Mouse (Mus musculus) stomach, embryonic 16.5 days (tissue): Measurements from ENCODE around the gene Lage3. TPM values are rescaled to one million over a fixed set of nuclear protein-coding genes. Genes with fewer than 3 reads are reported as not detected.
"Not testable (repeated sequence)": the region's sequence is repeated elsewhere in the genome, so short reads cannot be mapped to it uniquely, and the experiment has no call there.

Source experiments
- ATAC-seq: fragments of 200-750 bp; cut with Nextera tagmentation; 2 replicates; pipeline ENCODE4 v1.8.0; 2017; ENCODE audit warnings: moderate number of reproducible peaks, moderate TSS enrichment; ENCODE audit not compliant: insufficient read depth, low FRiP score
- H3K27ac ChIP-seq: fragments of 300-500 bp; sonication (generic); 2 replicates; pipeline ENCODE4 v1.5.1; 2014; ENCODE audit warnings: low read length
- H3K27me3 ChIP-seq: fragments of 300-500 bp; sonication (generic); 2 replicates; pipeline ENCODE4 v1.6.1; 2014; ENCODE audit warnings: low read length, control low read depth, mixed read lengths; ENCODE audit not compliant: control insufficient read depth, insufficient read depth
- H3K36me3 ChIP-seq: fragments of 300-500 bp; sonication (generic); 2 replicates; pipeline ENCODE4 v1.6.1; 2014; ENCODE audit warnings: low read length; ENCODE audit not compliant: control insufficient read depth, insufficient read depth
- H3K4me1 ChIP-seq: fragments of 300-500 bp; sonication (generic); 2 replicates; pipeline ENCODE4 v1.6.1; 2014; ENCODE audit warnings: low read length, control low read depth, mixed read lengths; ENCODE audit not compliant: control insufficient read depth, insufficient read depth
- H3K4me2 ChIP-seq: fragments of 300-500 bp; sonication (generic); 2 replicates; pipeline ENCODE4 v1.6.1; 2014; ENCODE audit warnings: low read depth, low read length, mixed read lengths
- H3K4me3 ChIP-seq: fragments of 300-500 bp; sonication (generic); replicated peaks from 2 replicates; pipeline ENCODE4 v1.5.1; 2014; ENCODE audit warnings: mild to moderate bottlenecking, low read length
- H3K9ac ChIP-seq: fragments of 300-500 bp; sonication (generic); 2 replicates; pipeline ENCODE4 v1.6.1; 2014; ENCODE audit warnings: low read length
- H3K9me3 ChIP-seq: fragments of 300-500 bp; sonication (generic); replicated peaks from 2 replicates; pipeline ENCODE4 v1.6.1; 2016; ENCODE audit warnings: low read length, control low read depth; ENCODE audit not compliant: control insufficient read depth
- WGBS: fragments of 180-500 bp; shearing (Covaris S2); extraction: QIAGEN DNeasy Blood & Tissue Kit; methylation state at CpG from one replicate; pipeline ENCODE4 v1.1.7; 2014; 5-methylcytosine and 5-hydroxymethylcytosine counted together
- polyA plus RNA-seq: library from polyadenylated mRNA; unstranded; fragments of >200 nt; fragmentation: Nextera tagmentation; extraction: Ambion mirVana; gene quantifications from 2 replicates; pipeline ENCODE4 v1.2.1, GENCODE M21; 2015

Lage3 gene
- polyA plus RNA-seq, 1 experiment from 2014 or later: 105 TPM

- 32% methylated on average over 11 of the region's 11 CpGs for WGBS
Measured at GRCm38 (mm10) chrX:74359171-74359570, 5.8 kb upstream of the Lage3 start.

DNA sequence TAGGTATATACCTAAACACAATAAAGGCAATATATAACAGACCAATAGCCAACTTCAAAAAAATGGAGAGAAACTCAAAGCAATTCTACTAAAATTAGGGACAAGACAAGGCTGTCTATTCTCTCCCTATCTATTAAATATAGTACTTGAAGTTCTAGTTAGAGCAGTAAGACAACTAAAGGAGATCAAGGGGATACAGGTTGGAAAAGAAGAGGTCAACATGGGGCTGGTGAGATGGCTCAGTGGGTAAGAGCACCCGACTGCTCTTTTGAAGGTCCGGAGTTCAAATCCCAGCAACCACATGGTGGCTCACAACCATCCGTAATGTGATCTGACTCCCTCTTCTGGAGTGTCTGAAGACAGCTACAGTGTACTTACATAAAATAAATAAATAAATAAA, 3.7 kb upstream of the Lage3 start:
- H3K36me3 ChIP-seq, H3K27me3 ChIP-seq, ATAC-seq, H3K4me1 ChIP-seq, H3K4me3 ChIP-seq, H3K4me2 ChIP-seq, H3K9me3 ChIP-seq, H3K27ac ChIP-seq, H3K9ac ChIP-seq: not testable (repeated sequence)
- WGBS: 93% methylated on average over 2 of the region's 3 CpGs

More at GRCm38 (mm10) chrX:74359171-74359570, 5.8 kb upstream of the Lage3 start:
- Histone ChIP-seq H3K27me3 (no peaks in the 10 kb centered on the region), H3K4me2 (no peak overlapping the region; the same call in 1 of the 2 replicates), H3K9ac (no peak overlapping the region), H3K27ac (no peak overlapping the region), H3K4me3 (no peak overlapping the region), H3K9me3 (no peaks in the 10 kb centered on the region), H3K36me3 (no peaks in the 10 kb centered on the region), H3K4me1 (no peaks in the 10 kb centered on the region)
- ATAC-seq: no peak

GRCm38 (mm10) chrX:74352645-74353466, 562 bp downstream of the Lage3 start:
- WGBS: 21% methylated on average over 13 of the region's 13 CpGs
- peak overlapping the region; percentile 60 for H3K4me2 ChIP-seq
- peak; percentile 13; the same call in 1 of the 2 replicates for ATAC-seq
- H3K9ac ChIP-seq: peak overlapping the region; percentile 70
- H3K4me1 ChIP-seq: no peaks in the 10 kb centered on the region
- no peaks in the 10 kb centered on the region for H3K9me3 ChIP-seq
- 0 out of 2 replicates have a peak overlapping the region, but pooled peaks have one; percentile 23 for H3K27ac ChIP-seq
- H3K4me3 ChIP-seq: peak overlapping the region; percentile 51
- H3K27me3 ChIP-seq: no peaks in the 10 kb centered on the region
- no peaks in the 10 kb centered on the region for H3K36me3 ChIP-seq

DNA sequence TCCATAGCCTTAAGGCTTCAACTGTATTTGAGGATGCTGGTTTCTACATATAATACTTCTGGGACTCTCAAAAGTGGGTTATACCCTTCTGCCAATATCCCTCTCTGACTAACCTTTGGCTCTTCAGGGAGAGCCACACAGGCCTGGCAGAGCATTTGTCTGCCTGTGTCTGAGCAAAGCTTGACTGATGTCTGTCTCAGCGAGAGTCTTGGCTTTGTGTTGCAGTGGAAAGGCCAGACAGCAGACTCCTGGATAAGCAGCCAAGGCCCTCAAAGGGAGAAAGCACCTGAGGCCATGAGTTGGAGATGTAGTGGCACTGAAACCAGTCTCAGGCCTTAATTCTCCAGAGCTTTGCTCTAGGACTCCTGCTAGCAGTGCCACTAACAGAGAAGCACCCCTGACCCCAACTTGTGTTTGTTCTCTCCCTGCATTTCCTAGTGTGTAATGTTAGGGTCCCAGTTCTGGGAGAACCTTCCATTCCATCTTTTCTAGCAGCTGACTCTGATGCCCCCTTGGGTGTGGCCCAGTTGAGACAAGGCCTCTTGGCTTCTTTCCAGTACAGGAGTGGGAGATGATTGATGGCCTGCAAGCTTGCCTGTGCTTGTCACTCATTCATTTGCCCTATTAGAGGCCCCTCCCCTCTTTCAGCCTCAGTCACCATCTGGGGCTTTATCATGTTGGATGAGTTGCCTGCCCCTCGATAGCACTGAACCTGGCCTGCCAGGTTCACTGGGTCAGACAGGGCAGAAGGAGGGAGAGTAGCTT, 23.1 kb downstream of the Lage3 start:
- WGBS: 17% methylated on average over 2 of the region's 2 CpGs
- Histone ChIP-seq H3K4me1 (no peaks in the 10 kb centered on the region), H3K4me2 (peak overlapping the region; percentile 60), H3K9me3 (no peaks in the 10 kb centered on the region), H3K4me3 (peak overlapping the region; percentile 55), H3K27ac (peak overlapping the region; percentile 28; the same call in 1 of the 2 replicates), H3K36me3 (no peaks in the 10 kb centered on the region), H3K27me3 (no peaks in the 10 kb centered on the region), H3K9ac (no peak overlapping the region)
- ATAC-seq: no peak

- 18% methylated on average over 10 of the region's 10 CpGs for WGBS
- peak; percentile 35 for ATAC-seq
- Histone ChIP-seq H3K4me3 (peak overlapping the region; percentile 55), H3K9ac (peak overlapping the region; percentile 76), H3K4me2 (peak overlapping the region; percentile 60), H3K36me3 (no peaks in the 10 kb centered on the region), H3K4me1 (no peaks in the 10 kb centered on the region), H3K27me3 (no peaks in the 10 kb centered on the region), H3K9me3 (no peaks in the 10 kb centered on the region), H3K27ac (no peak overlapping the region)
Measured at GRCm38 (mm10) chrX:74329215-74329671, 24.2 kb downstream of the Lage3 start.

DNA sequence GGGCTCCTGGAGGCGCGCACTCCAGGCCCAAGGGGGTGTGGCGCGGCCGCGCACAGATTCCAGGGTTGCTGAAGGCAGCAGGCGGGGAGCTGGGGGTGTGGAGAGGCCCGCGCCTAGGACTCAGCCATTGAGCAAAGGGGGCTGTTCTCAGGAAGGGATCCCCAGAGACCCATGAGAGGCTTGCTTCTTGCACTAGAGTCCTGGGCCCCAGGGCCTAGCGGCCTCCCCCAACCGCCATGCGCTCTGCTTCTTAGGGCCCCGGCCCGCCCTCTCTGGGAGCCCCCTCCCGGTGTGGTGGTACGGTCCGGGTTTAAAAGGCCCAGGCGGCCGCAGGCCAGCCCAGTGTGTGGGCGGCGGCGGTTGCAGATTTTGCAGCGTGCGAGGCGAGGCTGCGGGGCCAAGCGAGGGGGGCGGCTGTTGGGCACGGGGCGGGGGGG, 24.7 kb downstream of the Lage3 start, which contains the start of gene Plxna3:
Gene Plxna3, plus strand, starts transcription at position 342 of the 437 bp plus-strand sequence.
- H3K4me3 ChIP-seq: peak within 1 kb of the TSS; percentile 55
- peak within 1 kb of the TSS; percentile 60 for H3K4me2 ChIP-seq
- H3K27ac ChIP-seq: peak within 1 kb of the TSS; percentile 77
- H3K4me1 ChIP-seq: no peaks in the 10 kb centered on the region
- ATAC-seq: peak; percentile 93
- no peaks in the 10 kb centered on the region for H3K36me3 ChIP-seq
- no peaks in the 10 kb centered on the region for H3K9me3 ChIP-seq
- H3K9ac ChIP-seq: peak within 1 kb of the TSS; percentile 76
- no peaks in the 10 kb centered on the region for H3K27me3 ChIP-seq
- 8% methylated on average over 28 of the region's 30 CpGs for WGBS

GRCm38 (mm10) chrX:74312540-74313464, 40.6 kb downstream of the Lage3 start, which contains the start of gene Fam50a:
Gene Fam50a (plus strand): TSS chrX:74313033.
- 10% methylated on average over 59 of the region's 59 CpGs for WGBS
- H3K9ac ChIP-seq: peak within 1 kb of the TSS; percentile 73
- H3K9me3 ChIP-seq: no peaks in the 10 kb centered on the region; the same call in 1 of the 2 replicates
- peak within 1 kb of the TSS; percentile 76 for H3K27ac ChIP-seq
- H3K36me3 ChIP-seq: no peaks in the 10 kb centered on the region
- H3K4me3 ChIP-seq: peak within 1 kb of the TSS; percentile 68
- no peaks in the 10 kb centered on the region for H3K4me1 ChIP-seq
- H3K27me3 ChIP-seq: no peaks in the 10 kb centered on the region
- peak; percentile 98 for ATAC-seq
- H3K4me2 ChIP-seq: peak within 1 kb of the TSS; percentile 65
